Mouse (Mus musculus) yolk sac, embryonic 10.5 days (tissue): ENCODE measurements around the gene Cphx3.
"Not testable (repeated sequence)": the region's sequence is repeated elsewhere in the genome, so short reads cannot be mapped to it uniquely, and the experiment has no call there.

Source experiments
- DNase-seq: peaks from one replicate; pipeline ENCODE4 v3.0.0-alpha.2; 2017; ENCODE audit warnings: low spot score

Gene Cphx3

GRCm38 (mm10) chr14:26175028-26175427, 92.9 kb downstream of the Cphx3 start:
- not testable (repeated sequence) for DNase-seq

- not testable (repeated sequence) for DNase-seq
These were observed 99.6 kb downstream of the Cphx3 start for GRCm38 (mm10) chr14:26181660-26182059.

- not testable (repeated sequence) for DNase-seq
These were observed 100.3 kb downstream of the Cphx3 start, which contains the start of gene Plac9b for GRCm38 (mm10) chr14:26182380-26182779. Gene Plac9b, minus strand, starts transcription at chr14:26182480.

- DNase-seq, result not testable (repeated sequence)
These were observed 104.5 kb downstream of the Cphx3 start for GRCm38 (mm10) chr14:26186638-26187037.

GRCm38 (mm10) chr14:26188361-26188760, 106.3 kb downstream of the Cphx3 start:
- DNase-seq, result not testable (repeated sequence)

GRCm38 (mm10) chr14:26197851-26198250, 115.8 kb downstream of the Cphx3 start:
- not testable (repeated sequence) for DNase-seq

- DNase-seq, result not testable (repeated sequence)
These were observed 124.3 kb downstream of the Cphx3 start for GRCm38 (mm10) chr14:26206197-26206925.

GRCm38 (mm10) chr14:26206926-26207247, 124.8 kb downstream of the Cphx3 start, which contains the start of gene Tmem254b:
Gene Tmem254b, minus strand, starts transcription at chr14:26207041.
- not testable (repeated sequence) for DNase-seq

- not testable (repeated sequence) for DNase-seq
These were observed 134.3 kb downstream of the Cphx3 start for GRCm38 (mm10) chr14:26216233-26217000.

- DNase-seq, result not testable (repeated sequence)
These were observed 155.1 kb downstream of the Cphx3 start for GRCm38 (mm10) chr14:26237183-26237582.

- not testable (repeated sequence) for DNase-seq
These were observed 175.9 kb downstream of the Cphx3 start, which contains the start of gene Duxbl3 for GRCm38 (mm10) chr14:26257756-26258617. Gene Duxbl3, plus strand, starts transcription at chr14:26257962.

- not testable (repeated sequence) for DNase-seq
These were observed 176.6 kb downstream of the Cphx3 start for GRCm38 (mm10) chr14:26258729-26259128.
